22 mouse cellular contexts compared by ENCODE assay signal in the genomic region with DNA sequence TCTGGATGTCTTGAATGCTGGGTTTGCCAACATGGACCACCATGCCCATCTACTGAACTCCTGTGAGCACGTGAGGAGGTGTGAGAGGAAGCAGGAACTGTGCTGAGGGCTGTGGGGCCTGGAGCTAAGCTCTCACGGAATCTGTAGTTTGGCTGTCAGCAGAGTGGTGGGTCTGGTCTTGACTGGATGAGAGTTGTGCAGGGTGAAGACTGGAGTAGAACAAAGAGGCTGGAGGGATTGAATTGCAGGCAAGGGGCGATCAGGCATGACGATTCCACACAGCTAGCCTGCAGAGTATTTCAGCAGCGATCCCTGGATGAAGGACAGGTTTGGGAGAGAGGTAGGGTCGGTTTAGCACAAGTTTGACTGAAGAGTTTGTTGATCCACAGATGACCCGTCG.
"Had no signal": no experiment of that assay in that cellular context is flagged by ENCODE, and none has a peak within 500 bp of the region (broad histone marks: within the 10 kb centered on the region; RNA-seq: fewer than 3 reads in every experiment).

No protein-coding gene starts in this region.

- H3K9me3 ChIP-seq: heart, embryonic 13.5 days; heart, embryonic 15.5 days; hindbrain, embryonic 13.5 days; hindbrain, embryonic 15.5 days; limb, embryonic 13.5 days; limb, embryonic 15.5 days; liver, embryonic 12.5 days had no signal

- ATAC-seq: forebrain, postnatal 0 days; hindbrain, postnatal 0 days; intestine, embryonic 16.5 days; liver, embryonic 12.5 days had no signal

- H3K27ac ChIP-seq: heart, adult 2 months; heart, embryonic 13.5 days; heart, embryonic 15.5 days; hindbrain, embryonic 13.5 days; hindbrain, embryonic 15.5 days; hindbrain, postnatal 0 days; limb, embryonic 13.5 days; limb, embryonic 15.5 days; liver, embryonic 12.5 days; liver, embryonic 14.5 days had no signal

- H3K4me3 ChIP-seq: heart, adult 2 months; heart, embryonic 13.5 days; heart, embryonic 15.5 days; hindbrain, embryonic 13.5 days; hindbrain, embryonic 15.5 days; limb, embryonic 13.5 days; limb, embryonic 15.5 days; liver, embryonic 12.5 days had no signal

- H3K27me3 ChIP-seq: heart, embryonic 13.5 days; heart, embryonic 15.5 days; hindbrain, embryonic 13.5 days; hindbrain, embryonic 15.5 days; limb, embryonic 13.5 days; limb, embryonic 15.5 days; liver, embryonic 12.5 days had no signal

- H3K36me3 ChIP-seq: heart, embryonic 15.5 days; hindbrain, embryonic 15.5 days; liver, embryonic 12.5 days had no signal

- H3K4me2 ChIP-seq: heart, embryonic 11.5 days; heart, embryonic 13.5 days; heart, embryonic 15.5 days; hindbrain, embryonic 13.5 days; hindbrain, embryonic 15.5 days; limb, embryonic 13.5 days; limb, embryonic 15.5 days; liver, embryonic 12.5 days had no signal

- H3K9ac ChIP-seq: forebrain, postnatal 0 days; heart, embryonic 13.5 days; heart, embryonic 15.5 days; hindbrain, embryonic 13.5 days; hindbrain, embryonic 15.5 days; limb, embryonic 13.5 days; limb, embryonic 15.5 days; liver, embryonic 12.5 days; liver, embryonic 14.5 days had no signal

- H3K4me1 ChIP-seq: heart, embryonic 15.5 days; hindbrain, embryonic 13.5 days; hindbrain, embryonic 15.5 days; limb, embryonic 13.5 days; limb, embryonic 15.5 days had no signal

- DNase-seq: forebrain, postnatal 0 days; gastrocnemius, postnatal 14 days; gastrocnemius, postnatal 36 days; heart, adult 11 months; heart, adult 2 months; heart, postnatal 14 days; heart, postnatal 36 days; kidney, adult 18-20 months; layer of hippocampus, adult 9-11 months; layer of hippocampus, postnatal 36 days; left cerebral cortex, postnatal 4 days had no signal
